Mouse (Mus musculus): ENCODE results near the gene Npcd. TPM values are rescaled to one million over a fixed set of nuclear protein-coding genes. Genes with fewer than 3 reads are reported as not detected.
A peak's percentile ranks its signal among the peaks of the same experiment; 100 is the strongest.

The Npcd gene
- total RNA-seq, 1 experiment from 2014 or later: not detected

DNA sequence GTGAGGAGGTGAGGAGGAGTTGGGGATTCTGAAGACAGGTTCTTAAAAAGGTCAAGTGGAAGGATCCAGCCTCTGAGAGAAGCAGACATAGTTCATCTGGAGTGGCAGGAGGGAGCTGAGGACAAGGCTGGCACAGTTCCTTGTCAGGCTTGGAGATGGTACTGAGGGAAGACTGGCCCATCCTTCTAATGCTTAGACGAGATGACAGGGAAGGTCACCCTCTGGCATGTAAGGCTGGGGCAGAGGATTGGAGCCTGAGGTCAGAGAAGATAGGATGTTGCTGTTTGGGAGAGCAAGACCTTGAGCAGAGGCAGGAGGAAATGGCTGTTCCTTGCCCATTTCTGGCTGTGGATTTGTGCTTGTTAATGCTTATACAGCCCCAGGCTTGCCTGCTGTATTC is 49.0 kb downstream of the Npcd start:
- ATAC-seq (ENCODE audit: extremely low read depth, insufficient number of reproducible peaks, low FRiP score, poor library complexity, severe bottlenecking): no peak

- no peak for ATAC-seq (ENCODE audit: extremely low read depth, insufficient number of reproducible peaks, low FRiP score, poor library complexity, severe bottlenecking)
Measured at GRCm38 (mm10) chr15:79777749-79778148, 56.3 kb downstream of the Npcd start, which contains the start of gene Dnal4. TSS of gene Dnal4 (minus strand) at chr15:79777849.

DNA sequence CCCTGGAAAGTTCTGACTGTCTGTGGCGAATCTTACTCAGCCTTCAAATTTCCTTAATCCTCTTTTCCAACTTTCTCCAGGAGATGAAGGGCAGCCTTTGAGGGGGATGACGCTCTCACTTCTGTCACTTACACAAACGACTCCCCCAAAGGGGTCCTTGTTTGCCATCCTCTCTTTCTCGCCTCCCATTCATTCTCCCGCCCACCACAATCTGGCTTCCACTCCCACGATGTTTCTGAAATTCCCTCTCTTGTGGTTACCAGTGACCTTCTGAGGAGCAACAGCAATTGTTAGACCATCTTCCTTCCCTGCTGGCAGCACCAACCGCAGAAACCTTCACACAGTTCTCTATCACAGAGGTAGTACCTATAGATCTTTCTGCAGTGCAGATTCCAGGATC is 58.4 kb downstream of the Npcd start:
- ATAC-seq (ENCODE audit: extremely low read depth, insufficient number of reproducible peaks, low FRiP score, poor library complexity, severe bottlenecking): no peak

GRCm38 (mm10) chr15:79774117-79775027 is 59.7 kb downstream of the Npcd start:
- ATAC-seq (ENCODE audit: extremely low read depth, insufficient number of reproducible peaks, low FRiP score, poor library complexity, severe bottlenecking): peak; percentile 98

DNA sequence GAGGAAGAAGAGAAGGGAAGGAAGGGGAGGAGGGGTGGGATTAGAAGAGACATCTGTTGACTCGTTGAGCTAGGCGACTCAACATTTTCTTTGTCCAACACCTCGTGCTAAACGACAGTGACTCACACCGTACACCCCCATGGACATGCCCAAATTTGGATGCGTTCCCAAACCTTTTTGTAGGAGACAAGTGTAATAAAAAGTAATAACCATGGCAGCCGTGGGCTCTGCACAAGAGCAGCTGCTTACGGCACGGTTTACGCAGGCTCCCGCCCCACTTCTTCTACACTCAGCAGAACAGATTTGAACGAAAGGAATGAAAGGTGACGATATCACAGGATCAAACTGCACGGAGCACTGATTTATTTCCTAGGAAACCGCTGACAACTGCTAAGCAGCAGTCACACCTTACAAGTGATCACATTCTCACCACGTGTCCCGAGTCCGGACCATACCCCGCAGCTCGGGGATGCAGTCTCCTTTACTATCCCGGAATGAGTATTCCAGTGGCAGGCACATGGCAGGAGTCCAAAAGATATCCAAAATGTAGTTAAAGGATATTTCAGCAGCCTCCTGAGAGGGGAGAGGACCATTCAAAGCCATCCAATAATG is 63.3 kb downstream of the Npcd start:
- ATAC-seq (ENCODE audit: extremely low read depth, insufficient number of reproducible peaks, low FRiP score, poor library complexity, severe bottlenecking): no peak

- no peak for ATAC-seq (ENCODE audit: extremely low read depth, insufficient number of reproducible peaks, low FRiP score, poor library complexity, severe bottlenecking)
Measured at GRCm38 (mm10) chr15:79768302-79768701, 65.7 kb downstream of the Npcd start.

DNA sequence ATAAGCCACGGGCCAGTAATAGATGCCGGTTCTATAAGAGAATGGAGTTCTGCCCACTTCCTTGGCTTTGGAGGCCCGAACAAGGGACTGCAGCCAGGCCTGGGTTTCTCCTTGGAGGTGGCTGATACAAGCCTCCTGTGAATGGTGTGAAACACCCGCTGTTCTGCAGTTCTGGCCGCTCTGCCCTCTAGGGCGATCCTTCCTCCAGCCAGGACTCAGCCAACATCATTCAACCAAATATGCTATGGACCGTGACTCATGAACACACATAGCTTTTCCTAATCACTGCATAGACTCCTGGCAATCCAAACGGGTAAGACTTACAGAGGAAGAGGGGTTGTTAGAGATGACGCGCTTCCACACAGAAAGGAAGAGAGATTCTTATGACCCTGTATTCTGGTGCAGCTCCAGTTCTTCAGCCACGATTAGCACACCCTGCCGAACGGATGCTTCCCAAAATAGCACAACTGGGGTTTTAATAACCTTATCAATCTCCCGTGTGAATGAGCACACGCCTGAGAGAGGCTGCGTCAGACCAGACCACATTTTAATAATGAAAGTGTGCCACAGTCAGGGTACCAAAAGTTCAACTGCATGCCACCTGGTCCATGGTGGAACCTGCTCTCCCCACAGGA is 66.6 kb downstream of the Npcd start:
- no peak for ATAC-seq (ENCODE audit: extremely low read depth, insufficient number of reproducible peaks, low FRiP score, poor library complexity, severe bottlenecking)

DNA sequence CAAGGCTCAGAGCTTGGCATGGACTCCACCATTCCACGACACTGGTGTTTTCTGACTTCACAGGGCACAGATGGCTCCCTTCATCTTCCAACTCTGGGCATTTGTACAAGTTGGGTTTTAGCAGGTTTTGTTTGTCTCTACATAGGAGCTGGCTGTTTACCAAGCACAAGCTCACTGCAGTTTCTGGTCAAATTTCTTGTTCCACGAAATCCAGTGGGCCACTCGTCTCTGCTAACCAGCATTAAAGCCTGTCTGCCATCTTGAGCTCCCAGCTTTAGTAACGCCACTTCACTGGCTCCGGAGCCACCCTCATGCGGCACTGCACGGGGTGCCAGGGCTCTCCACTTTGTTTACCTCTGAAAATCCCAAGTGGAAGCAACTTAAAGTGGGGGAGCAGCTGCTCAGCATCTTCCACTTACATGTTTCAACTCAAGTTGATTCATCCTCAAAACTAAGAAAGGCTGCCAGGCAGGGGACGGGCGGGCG is 67.4 kb downstream of the Npcd start:
- ATAC-seq (ENCODE audit: extremely low read depth, insufficient number of reproducible peaks, low FRiP score, poor library complexity, severe bottlenecking): no peak

DNA sequence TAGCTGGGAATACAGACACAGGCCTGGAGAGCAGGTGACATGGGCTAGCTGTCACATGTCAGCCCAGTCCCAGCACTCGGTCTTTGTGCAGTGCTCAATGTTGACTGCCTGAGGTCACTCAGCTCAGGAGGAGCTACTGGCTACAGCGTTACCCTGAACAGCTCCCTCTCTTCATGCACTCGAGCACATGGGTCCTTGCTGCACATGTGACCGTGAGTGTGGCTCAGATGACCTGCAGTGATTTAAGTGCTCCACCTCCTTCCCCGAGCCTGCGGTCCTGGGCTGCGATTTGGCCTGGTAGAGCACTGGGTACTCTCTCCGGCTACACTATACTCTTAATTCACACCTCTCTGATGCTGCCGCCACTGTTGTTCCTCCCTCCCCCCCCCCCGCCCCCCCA is 67.9 kb downstream of the Npcd start:
- ATAC-seq (ENCODE audit: extremely low read depth, insufficient number of reproducible peaks, low FRiP score, poor library complexity, severe bottlenecking): no peak

DNA sequence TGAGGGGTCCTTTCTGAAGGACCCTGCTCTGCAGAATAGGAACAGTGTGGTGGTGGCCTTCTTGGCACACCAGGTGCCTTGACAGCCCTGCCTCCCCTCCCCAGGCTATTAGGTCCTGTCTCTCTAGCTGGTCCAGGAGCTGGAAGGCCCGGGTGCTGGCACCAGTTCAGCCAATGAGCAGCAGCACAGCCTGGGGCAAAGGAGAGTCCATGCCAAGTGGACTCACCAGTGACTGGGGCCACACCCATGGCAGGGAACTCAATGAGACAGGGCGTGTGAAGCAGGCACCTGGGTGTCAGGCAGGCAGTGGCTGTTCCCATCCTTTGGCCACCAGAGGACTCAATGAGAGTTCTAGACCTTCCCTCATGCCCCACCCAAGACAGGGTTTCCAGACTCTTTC is 68.7 kb downstream of the Npcd start:
- no peak for ATAC-seq (ENCODE audit: extremely low read depth, insufficient number of reproducible peaks, low FRiP score, poor library complexity, severe bottlenecking)

DNA sequence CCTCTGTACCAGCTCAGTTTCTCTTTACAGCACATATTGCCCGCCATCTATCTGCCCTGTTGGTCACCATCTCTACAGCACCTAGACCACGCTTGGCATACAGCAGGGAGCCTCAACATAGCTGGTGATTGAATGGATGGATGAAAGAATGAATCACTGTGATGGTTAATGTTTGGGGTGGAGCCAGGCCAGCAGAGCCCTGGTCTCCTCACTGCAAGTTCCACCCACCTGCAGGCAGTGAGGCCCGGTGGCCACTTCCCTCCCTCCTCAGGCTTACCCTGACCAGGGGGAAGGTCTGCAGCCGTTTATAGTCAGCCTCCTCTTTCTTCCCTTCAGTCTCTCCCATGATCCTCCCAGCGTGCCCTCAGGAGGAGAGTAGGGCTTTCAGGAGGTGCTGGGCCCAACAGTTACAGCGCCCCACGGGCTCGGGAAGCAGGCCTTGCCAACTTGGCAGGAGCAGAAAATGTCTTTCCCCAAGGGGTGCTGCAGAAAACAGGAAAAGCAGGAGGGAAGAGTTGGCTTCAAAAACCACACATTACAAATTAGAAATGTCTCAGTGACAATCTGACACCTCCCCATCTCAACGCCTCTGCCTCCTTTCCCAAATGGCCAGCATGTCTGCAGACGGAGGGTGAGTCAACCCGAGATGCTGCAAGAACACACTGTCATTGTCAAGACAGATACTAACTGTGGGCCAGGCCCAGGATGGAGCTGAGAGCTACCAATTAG is 69.3 kb downstream of the Npcd start:
- no peak for ATAC-seq (ENCODE audit: extremely low read depth, insufficient number of reproducible peaks, low FRiP score, poor library complexity, severe bottlenecking)

- ATAC-seq (ENCODE audit: extremely low read depth, insufficient number of reproducible peaks, low FRiP score, poor library complexity, severe bottlenecking): no peak
Measured at GRCm38 (mm10) chr15:79763601-79764246, 70.3 kb downstream of the Npcd start.

DNA sequence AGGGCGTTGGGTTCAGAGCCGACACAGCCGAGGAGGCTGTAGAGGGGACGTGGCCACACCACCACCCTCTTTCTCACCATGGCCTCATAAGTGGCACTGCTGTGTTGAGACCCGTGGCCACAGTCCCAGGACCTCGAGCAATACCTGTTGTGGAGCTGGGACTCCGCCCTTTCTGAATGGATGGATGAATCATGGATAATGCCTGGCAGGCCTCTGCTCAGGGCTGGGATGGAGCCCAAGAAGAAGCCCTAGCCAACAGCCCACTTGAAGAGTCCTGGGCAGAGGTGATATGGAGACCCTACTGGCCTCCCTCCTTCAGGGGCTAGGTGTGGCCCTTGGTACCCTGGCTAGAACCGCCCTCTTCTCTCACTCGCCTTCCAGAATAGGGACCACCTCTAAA is 71.0 kb downstream of the Npcd start:
- ATAC-seq (ENCODE audit: extremely low read depth, insufficient number of reproducible peaks, low FRiP score, poor library complexity, severe bottlenecking): no peak

- ATAC-seq (ENCODE audit: extremely low read depth, insufficient number of reproducible peaks, low FRiP score, poor library complexity, severe bottlenecking): no peak
Measured at GRCm38 (mm10) chr15:79760956-79761355, 73.1 kb downstream of the Npcd start.

DNA sequence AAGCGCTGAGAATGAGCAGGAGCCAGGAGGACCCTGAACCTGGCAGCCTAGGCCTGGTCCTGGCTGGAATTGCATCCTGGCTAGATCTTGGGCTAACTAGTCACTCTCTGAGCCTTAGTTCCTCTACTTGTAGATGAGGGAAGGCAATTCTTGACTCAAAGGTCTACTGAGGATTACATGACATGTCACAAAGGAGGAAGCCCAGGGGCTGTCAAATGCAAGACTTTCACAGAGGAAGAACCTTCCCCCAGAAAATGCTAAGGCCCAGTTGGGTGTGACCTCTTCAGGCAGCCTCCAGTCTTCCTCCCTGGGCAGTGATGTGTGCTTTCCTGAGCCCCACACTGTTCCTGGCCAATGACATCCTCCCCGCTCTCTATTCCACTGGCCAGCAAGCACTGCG is 76.9 kb downstream of the Npcd start:
- ATAC-seq (ENCODE audit: extremely low read depth, insufficient number of reproducible peaks, low FRiP score, poor library complexity, severe bottlenecking): no peak

- ATAC-seq (ENCODE audit: extremely low read depth, insufficient number of reproducible peaks, low FRiP score, poor library complexity, severe bottlenecking): no peak
Measured at GRCm38 (mm10) chr15:79755977-79756625, 77.9 kb downstream of the Npcd start.

GRCm38 (mm10) chr15:79755176-79755575 is 78.9 kb downstream of the Npcd start:
- ATAC-seq (ENCODE audit: extremely low read depth, insufficient number of reproducible peaks, low FRiP score, poor library complexity, severe bottlenecking): no peak

- ATAC-seq (ENCODE audit: extremely low read depth, insufficient number of reproducible peaks, low FRiP score, poor library complexity, severe bottlenecking): no peak
Measured at GRCm38 (mm10) chr15:79753873-79754272, 80.2 kb downstream of the Npcd start.
